Mouse (Mus musculus): ENCODE data around the gene Borcs6.

Gene Borcs6

DNA sequence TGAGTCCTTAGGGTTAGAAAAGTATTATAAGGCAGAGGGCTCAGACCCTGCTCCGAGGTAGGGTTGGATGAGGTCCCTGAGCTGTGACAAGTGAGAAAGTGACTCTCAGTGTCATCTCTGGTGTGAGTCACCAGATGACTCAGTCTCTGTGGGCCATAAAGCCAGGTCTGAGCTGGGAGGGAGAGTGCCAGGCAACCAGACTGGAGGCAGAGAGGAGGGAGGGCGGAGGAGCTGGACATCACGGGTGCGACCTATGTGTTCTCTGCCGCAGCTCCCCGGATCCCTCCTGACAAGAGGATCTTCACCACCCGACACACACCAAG lies 42.8 kb downstream of the Borcs6 start:
- DNase-seq (ENCODE audit: low read depth) = peak; percentile 65

DNA sequence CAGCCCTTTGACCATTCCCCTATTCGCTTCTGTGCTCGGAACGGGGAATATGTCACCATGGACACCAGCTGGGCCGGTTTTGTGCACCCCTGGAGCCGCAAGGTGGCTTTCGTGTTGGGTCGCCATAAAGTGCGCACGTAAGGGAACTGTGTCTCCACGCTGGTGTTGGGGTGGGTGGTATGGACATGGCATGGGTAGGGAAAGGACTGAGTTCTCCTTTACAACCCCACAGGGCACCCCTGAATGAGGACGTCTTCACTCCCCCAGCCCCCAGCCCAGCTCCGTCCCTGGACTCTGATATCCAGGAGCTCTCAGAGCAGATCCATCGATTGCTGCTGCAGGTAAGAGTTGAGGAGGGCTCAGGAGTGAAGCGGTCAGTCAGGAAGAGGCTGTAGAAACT lies 43.6 kb downstream of the Borcs6 start:
- DNase-seq (ENCODE audit: low read depth) = no peak

DNA sequence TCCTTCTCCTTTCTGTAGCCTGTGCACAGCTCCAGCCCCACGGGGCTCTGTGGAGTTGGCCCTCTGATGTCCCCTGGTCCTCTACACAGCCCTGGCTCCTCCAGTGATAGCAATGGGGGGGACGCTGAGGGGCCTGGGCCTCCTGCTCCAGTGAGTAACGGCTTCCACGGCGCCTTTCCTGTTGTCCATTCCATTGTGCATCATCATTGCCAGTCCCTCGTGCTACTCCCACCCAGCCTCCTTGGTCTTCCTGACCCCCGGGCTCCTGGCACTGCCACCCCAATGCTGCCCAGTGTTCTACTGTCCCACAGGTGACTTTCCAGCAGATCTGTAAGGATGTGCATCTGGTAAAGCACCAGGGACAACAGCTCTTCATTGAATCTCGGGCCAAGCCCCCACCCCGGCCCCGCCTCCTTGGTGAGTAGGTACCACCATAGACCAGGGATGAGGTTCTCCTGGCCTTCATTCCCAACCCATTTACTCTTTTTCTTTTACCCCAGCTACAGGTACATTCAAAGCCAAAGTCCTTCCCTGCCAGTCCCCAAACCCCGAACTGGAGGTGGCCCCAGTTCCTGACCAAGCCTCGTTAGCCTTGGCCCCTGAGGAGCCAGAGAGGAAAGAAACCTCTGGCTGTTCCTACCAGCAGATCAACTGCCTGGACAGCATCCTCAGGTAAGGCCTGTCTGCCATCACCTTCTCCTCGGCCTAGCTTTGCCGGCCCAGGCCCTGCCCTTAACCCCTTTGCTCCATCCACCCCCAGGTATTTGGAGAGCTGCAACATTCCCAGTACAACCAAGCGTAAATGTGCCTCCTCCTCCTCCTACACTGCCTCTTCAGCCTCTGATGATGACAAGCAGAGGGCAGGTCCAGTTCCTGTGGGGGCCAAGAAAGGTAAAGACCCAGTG lies 44.3 kb downstream of the Borcs6 start:
- DNase-seq (ENCODE audit: low read depth) = no peak

- DNase-seq (ENCODE audit: low read depth) = no peak
These were observed 45.0 kb downstream of the Borcs6 start for GRCm38 (mm10) chr11:69104487-69104886.

DNA sequence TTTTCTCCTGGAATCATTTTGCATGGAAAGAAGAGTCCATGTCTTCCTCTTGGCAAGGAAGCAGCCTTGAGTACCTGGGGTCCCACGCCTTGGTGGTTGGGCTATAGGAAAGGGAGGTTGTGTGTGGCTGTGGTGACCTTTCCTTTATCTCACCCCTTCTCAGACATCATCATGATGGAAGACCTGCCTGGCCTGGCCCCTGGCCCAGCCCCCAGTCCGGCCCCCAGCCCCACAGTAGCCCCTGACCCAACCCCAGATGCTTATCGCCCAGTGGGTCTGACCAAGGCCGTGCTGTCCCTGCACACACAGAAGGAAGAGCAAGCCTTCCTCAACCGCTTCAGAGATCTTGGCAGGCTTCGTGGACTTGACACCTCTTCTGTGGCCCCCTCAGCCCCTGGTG lies 45.7 kb downstream of the Borcs6 start:
- DNase-seq (ENCODE audit: low read depth) = no peak

- DNase-seq (ENCODE audit: low read depth) = no peak
These were observed 46.3 kb downstream of the Borcs6 start for GRCm38 (mm10) chr11:69105796-69106195.

GRCm38 (mm10) chr11:69106299-69106698 lies 46.8 kb downstream of the Borcs6 start:
- DNase-seq (ENCODE audit: low read depth) = no peak

- DNase-seq (ENCODE audit: low read depth) = no peak
These were observed 47.3 kb downstream of the Borcs6 start for GRCm38 (mm10) chr11:69106842-69107241.

GRCm38 (mm10) chr11:69107676-69108075 lies 48.2 kb downstream of the Borcs6 start:
- DNase-seq (ENCODE audit: low read depth) = no peak

DNA sequence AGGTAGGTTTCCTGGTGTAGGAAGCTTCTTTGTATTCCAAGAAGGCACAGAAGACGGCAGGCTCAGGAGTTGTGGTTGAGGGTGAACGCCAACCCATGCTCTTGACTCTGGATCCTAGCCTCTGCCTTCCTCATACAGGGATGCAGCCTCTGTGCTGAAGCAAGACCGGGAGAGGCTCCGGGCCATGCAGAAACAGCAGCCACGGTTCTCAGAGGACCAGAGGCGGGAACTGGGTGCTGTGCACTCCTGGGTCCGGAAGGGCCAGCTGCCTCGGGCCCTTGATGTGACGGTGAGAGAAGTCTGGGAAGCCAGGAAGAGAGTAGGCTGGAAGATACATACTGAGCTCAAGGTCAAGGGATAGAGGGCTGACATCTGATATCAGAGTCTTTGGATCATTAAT lies 48.7 kb downstream of the Borcs6 start:
- no peak for DNase-seq (ENCODE audit: low read depth)

GRCm38 (mm10) chr11:69109032-69109900 lies 49.7 kb downstream of the Borcs6 start:
- DNase-seq (ENCODE audit: low read depth) = no peak

DNA sequence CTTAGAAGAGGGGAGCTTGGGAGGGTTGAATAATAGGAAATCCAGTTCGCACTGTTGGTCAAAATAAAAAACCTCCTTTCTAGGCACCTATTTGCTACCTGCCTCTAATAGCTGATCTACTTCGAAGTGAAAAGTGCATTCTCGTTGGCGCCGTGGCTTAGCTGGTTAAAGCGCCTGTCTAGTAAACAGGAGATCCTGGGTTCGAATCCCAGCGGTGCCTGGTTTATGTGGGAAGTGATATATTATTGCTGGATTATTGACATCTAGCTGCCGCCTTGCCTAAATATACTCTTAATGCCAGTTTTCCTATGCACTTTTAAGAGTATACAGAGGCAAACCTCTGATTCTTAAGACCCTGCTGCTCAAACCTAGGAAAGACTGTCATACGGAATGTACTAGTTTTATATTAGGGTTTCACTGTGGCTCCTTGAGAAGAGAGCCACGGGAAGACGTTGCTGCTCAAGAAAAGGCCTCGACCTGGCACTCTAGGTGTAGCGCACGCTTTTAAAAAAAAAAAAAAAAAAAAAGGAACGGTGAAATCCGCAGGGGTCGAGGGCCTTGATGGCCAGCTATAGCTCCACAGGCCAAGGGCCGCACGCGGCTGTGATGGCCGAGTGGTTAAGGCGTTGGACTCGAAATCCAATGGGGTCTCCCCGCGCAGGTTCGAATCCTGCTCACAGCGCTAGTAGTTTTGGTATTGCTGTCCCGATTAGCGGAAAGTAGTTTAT lies 51.0 kb downstream of the Borcs6 start:
- DNase-seq (ENCODE audit: low read depth) = peak; percentile 83
